Mouse (Mus musculus): ENCODE measurements at regions not wholly inside any gene's neighbourhood (a gene's known extent, or its start where the extent isn't known, plus 50 kb on each side); places are given as distances from the start of the nearest gene placed in this dataset.

DNA sequence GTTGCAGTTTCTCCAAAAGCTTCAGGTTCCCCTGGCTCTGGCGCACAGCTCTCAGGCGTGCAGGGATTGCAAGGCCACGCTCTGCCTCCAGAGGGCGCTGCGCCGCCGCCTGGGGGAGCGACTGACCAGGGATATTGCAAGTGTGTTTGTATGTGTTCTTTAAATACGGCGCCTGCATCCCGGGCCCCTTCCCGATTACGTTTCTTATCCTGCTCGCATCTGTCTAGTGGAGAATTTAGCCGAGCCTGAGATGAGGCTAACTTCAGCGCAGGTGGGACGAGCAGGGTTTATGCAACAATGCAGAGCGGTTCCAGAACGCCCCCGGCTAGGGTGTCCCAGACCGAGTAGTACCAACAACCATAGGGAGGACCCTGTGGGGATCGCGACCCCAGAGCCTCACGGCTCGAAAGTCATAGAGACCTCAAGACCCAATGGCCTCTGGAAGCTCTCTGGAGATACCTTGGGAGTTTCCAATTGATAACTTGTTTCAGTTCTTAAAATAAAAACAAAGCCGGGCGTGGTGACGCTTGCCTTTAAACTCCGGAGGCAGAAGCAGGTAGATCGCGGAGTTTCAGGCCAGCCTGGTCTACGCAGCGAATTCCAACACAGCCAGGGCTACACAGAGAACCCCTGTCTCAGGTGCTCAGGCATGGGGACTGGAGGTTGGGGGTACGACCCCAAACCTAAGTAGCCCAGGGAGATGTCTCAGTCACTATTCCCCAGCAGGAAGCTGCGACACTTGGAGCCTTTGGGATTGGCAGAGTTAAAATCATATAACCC, 87.8 kb upstream of the Sertad2 start:
- under 1% methylated on average over 35 of the region's 35 CpGs for WGBS (ENCODE audit: insufficient replicate concordance)
- Histone ChIP-seq H3K27ac (ENCODE audit: low read depth, low read length) (no peak overlapping the region), H3K36me3 (ENCODE audit: control insufficient read depth, insufficient read depth, low read length) (no peaks in the 10 kb centered on the region), H3K9me3 (replicated peaks; ENCODE audit: control insufficient read depth, low read length) (no peaks in the 10 kb centered on the region), H3K4me2 (peak overlapping the region; percentile 77), H3K27me3 (ENCODE audit: control insufficient read depth, insufficient read depth, low read length) (no peaks in the 10 kb centered on the region), H3K4me3 (ENCODE audit: low read depth, low read length) (peak overlapping the region; percentile 62), H3K9ac (ENCODE audit: low read depth, low read length) (peak overlapping the region; percentile 65), H3K4me1 (ENCODE audit: control insufficient read depth, insufficient read depth, low read length) (no peaks in the 10 kb centered on the region)
- ATAC-seq (replicated peaks; ENCODE audit: insufficient number of reproducible peaks, low FRiP score, low TSS enrichment) = peak; percentile 62

DNA sequence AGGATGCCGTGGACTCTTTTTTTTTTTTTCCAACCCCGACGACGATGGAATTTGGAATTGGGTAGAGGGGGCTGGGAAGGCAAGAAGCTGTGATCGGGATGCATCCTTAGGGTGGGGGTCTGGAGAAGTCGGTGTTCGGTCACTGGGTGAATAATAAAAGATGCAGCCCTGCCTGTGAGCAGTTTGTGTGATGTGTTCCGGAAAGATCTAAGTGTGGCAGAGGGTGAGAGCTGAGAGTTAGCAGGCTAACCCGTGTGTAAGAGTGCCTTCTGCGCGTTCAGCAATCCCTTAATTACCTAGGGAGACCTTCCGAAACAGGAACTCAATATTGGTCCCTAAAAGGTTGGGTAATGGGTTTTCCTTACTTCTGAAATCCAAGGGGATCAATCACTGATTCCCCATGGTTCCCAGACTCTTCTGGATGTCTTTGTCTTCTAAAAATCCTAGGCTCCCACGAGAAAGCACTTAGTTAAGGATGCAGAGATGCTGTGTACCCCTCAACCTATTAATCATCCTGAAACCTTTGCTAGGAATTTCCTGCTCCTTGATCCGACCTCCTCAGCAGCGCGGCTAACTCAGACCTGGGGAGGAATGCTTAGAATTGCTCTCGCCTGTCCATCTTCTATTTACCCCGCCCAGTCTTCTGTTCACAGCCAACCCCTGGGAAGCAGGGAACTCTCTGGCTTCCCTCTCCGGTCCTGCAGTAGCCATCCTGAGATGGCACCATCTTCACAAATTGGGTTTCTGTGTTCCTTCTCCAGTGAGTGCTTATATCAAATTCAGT, 87.0 kb upstream of the Sertad2 start:
- Histone ChIP-seq H3K4me2 (peak overlapping the region; percentile 77), H3K27me3 (ENCODE audit: control insufficient read depth, insufficient read depth, low read length) (no peaks in the 10 kb centered on the region), H3K4me3 (ENCODE audit: low read depth, low read length) (peak overlapping the region; percentile 62), H3K9ac (ENCODE audit: low read depth, low read length) (0 out of 2 replicates have a peak overlapping the region, but pooled peaks have one; percentile 0), H3K36me3 (ENCODE audit: control insufficient read depth, insufficient read depth, low read length) (no peaks in the 10 kb centered on the region), H3K27ac (ENCODE audit: low read depth, low read length) (no peak overlapping the region), H3K9me3 (replicated peaks; ENCODE audit: control insufficient read depth, low read length) (no peaks in the 10 kb centered on the region), H3K4me1 (ENCODE audit: control insufficient read depth, insufficient read depth, low read length) (no peaks in the 10 kb centered on the region)
- no peak for ATAC-seq (replicated peaks; ENCODE audit: insufficient number of reproducible peaks, low FRiP score, low TSS enrichment)
- WGBS (ENCODE audit: insufficient replicate concordance) = 4% methylated on average over 19 of the region's 19 CpGs

DNA sequence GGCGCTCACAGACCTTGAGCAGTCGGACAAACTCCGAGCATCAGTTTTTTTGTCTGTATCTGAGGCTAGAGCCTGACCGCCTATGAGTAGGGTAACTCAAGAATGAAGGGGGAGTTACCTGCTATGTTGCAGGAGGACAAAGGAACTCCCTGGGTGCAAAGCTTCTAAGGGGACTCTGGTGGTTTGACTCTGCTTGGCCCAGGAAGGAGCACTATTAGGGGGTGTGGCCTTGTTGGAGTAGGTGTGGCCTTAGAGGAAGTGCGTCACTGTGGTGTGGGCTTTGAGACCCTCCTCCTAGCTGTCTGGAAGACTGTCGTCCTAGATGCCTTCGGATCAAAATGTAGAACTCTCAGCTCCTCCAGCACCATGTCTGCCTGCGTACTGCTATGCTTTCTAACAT, 83.9 kb upstream of the Sertad2 start:
- 86% methylated on average over 8 of the region's 8 CpGs for WGBS (ENCODE audit: insufficient replicate concordance)
- no peaks in the 10 kb centered on the region for H3K4me1 ChIP-seq (ENCODE audit: control insufficient read depth, insufficient read depth, low read length)

DNA sequence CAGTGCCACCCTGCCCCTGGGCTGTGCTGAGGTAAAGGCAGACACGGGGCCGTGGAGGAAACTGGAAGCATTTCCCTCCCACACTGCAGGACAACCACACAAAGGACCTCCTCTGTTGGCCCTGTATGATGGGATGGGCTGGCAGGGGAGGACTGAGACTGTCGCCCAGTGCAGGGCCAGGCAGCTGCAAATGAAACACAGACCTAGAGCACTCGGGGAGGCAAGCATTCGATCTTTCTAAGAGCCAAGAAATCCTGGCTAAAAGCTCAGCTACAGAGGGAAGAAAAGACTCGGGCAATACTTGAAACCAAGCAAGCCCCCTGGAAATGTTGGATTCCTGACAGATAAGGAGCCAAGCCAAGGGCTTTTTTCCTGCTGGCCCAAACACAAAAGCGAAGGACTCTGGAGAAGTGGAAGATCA, 82.5 kb upstream of the Sertad2 start:
- H3K9ac ChIP-seq (ENCODE audit: low read depth, low read length) = 0 out of 2 replicates have a peak overlapping the region, but pooled peaks have one; percentile 24
- H3K4me2 ChIP-seq = no peak overlapping the region
- ATAC-seq (replicated peaks; ENCODE audit: insufficient number of reproducible peaks, low FRiP score, low TSS enrichment) = no peak
- WGBS (ENCODE audit: insufficient replicate concordance) = 48% methylated on average over 7 of the region's 7 CpGs
- H3K9me3 ChIP-seq (replicated peaks; ENCODE audit: control insufficient read depth, low read length) = no peaks in the 10 kb centered on the region
- H3K27me3 ChIP-seq (ENCODE audit: control insufficient read depth, insufficient read depth, low read length) = peaks cover 7% of the 10 kb centered on the region
- no peak overlapping the region for H3K27ac ChIP-seq (ENCODE audit: low read depth, low read length)
- no peaks in the 10 kb centered on the region for H3K36me3 ChIP-seq (ENCODE audit: control insufficient read depth, insufficient read depth, low read length)
- no peaks in the 10 kb centered on the region for H3K4me1 ChIP-seq (ENCODE audit: control insufficient read depth, insufficient read depth, low read length)
- H3K4me3 ChIP-seq (ENCODE audit: low read depth, low read length) = no peak overlapping the region

More for the DNA sequence above, 83.9 kb upstream of the Sertad2 start:
- H3K27me3 ChIP-seq (ENCODE audit: control insufficient read depth, insufficient read depth, low read length) = peaks cover 7% of the 10 kb centered on the region
- H3K9me3 ChIP-seq (replicated peaks; ENCODE audit: control insufficient read depth, low read length) = no peaks in the 10 kb centered on the region
- H3K4me2 ChIP-seq = no peak overlapping the region
- ATAC-seq (replicated peaks; ENCODE audit: insufficient number of reproducible peaks, low FRiP score, low TSS enrichment) = no peak
- no peak overlapping the region for H3K4me3 ChIP-seq (ENCODE audit: low read depth, low read length)
- no peaks in the 10 kb centered on the region for H3K36me3 ChIP-seq (ENCODE audit: control insufficient read depth, insufficient read depth, low read length)
- no peak overlapping the region for H3K9ac ChIP-seq (ENCODE audit: low read depth, low read length)
- H3K27ac ChIP-seq (ENCODE audit: low read depth, low read length) = no peak overlapping the region

DNA sequence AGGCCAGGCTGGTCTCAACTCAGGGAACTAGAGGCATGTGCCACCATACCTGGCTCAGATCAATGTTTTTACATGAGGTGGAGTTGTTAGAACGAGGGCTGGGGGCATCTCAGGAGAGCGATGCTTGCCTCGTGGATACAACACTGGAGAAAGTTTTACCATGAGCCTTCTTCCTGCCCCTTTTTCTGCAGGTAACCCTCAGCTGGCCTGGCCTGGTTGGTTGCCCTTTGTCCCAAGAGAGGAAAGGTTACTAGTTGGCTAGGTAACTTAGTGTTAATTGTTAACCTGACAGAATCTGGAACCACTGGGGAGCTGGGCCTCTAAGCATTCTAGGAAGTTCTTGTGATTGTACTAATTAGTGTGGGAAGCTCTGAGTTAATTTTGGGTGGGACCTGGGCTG, 81.0 kb upstream of the Sertad2 start:
- Histone ChIP-seq H3K4me1 (ENCODE audit: control insufficient read depth, insufficient read depth, low read length) (no peaks in the 10 kb centered on the region), H3K36me3 (ENCODE audit: control insufficient read depth, insufficient read depth, low read length) (no peaks in the 10 kb centered on the region), H3K9ac (ENCODE audit: low read depth, low read length) (no peak overlapping the region), H3K27ac (ENCODE audit: low read depth, low read length) (no peak overlapping the region), H3K4me3 (ENCODE audit: low read depth, low read length) (no peak overlapping the region), H3K9me3 (replicated peaks; ENCODE audit: control insufficient read depth, low read length) (no peaks in the 10 kb centered on the region), H3K27me3 (ENCODE audit: control insufficient read depth, insufficient read depth, low read length) (peaks cover 11% of the 10 kb centered on the region), H3K4me2 (no peak overlapping the region)
- WGBS (ENCODE audit: insufficient replicate concordance) = 69% methylated on average over 3 of the region's 3 CpGs
- no peak for ATAC-seq (replicated peaks; ENCODE audit: insufficient number of reproducible peaks, low FRiP score, low TSS enrichment)

DNA sequence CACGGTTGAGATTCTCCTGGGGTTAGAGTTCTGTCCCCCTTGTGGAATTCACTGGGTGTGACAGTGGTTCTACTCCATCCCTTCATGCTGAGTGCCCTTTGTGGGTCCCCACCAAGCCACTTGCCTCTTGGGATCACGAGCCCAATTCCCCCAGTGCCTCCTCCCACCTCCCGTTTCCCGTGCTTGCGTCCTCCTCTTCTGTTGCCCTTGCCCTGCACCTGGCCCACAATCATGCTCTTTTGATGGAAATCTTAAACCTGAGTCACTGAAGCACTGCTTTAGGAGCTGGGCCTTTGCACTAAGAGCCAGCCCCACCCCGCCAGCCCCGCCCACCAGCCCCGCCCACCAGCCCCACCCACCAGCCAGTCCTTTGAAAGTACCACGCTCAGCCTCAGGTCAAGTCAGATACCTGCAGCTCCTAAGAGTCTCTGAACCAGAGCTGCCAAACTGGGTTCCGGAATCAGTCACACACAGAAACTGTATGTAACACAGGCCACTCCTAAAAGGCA, 79.8 kb upstream of the Sertad2 start:
- Histone ChIP-seq H3K4me2 (no peak overlapping the region), H3K4me3 (ENCODE audit: low read depth, low read length) (no peak overlapping the region), H3K4me1 (ENCODE audit: control insufficient read depth, insufficient read depth, low read length) (no peaks in the 10 kb centered on the region), H3K9me3 (replicated peaks; ENCODE audit: control insufficient read depth, low read length) (no peaks in the 10 kb centered on the region), H3K9ac (ENCODE audit: low read depth, low read length) (no peak overlapping the region), H3K27me3 (ENCODE audit: control insufficient read depth, insufficient read depth, low read length) (peaks cover 11% of the 10 kb centered on the region), H3K27ac (ENCODE audit: low read depth, low read length) (no peak overlapping the region), H3K36me3 (ENCODE audit: control insufficient read depth, insufficient read depth, low read length) (no peaks in the 10 kb centered on the region)
- 20% methylated on average over 10 of the region's 10 CpGs for WGBS (ENCODE audit: insufficient replicate concordance)
- ATAC-seq (replicated peaks; ENCODE audit: insufficient number of reproducible peaks, low FRiP score, low TSS enrichment) = no peak

DNA sequence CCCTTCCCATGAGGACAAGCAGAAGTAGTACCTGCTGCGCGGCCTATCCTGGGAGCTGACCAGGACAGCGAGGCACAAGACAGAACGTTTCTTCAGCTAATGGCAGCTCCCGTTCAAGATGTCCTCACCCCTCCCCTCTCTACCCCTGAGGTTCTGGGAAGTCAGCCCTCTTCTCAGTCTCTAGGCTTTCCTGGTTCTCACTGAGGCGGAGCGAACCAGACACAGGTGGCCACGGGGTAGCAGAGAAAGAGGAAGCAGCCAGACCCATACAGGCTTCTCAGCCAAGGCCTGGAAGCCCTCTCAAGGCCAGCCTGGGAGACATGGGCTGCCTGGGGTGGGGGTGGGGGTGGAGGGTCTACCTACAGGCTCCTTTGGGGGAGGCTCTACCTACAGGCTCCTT, 78.5 kb upstream of the Sertad2 start:
- Histone ChIP-seq H3K4me2 (no peak overlapping the region), H3K9me3 (replicated peaks; ENCODE audit: control insufficient read depth, low read length) (no peaks in the 10 kb centered on the region), H3K9ac (ENCODE audit: low read depth, low read length) (no peak overlapping the region), H3K4me1 (ENCODE audit: control insufficient read depth, insufficient read depth, low read length) (no peaks in the 10 kb centered on the region), H3K4me3 (ENCODE audit: low read depth, low read length) (no peak overlapping the region), H3K36me3 (ENCODE audit: control insufficient read depth, insufficient read depth, low read length) (no peaks in the 10 kb centered on the region), H3K27ac (ENCODE audit: low read depth, low read length) (no peak overlapping the region), H3K27me3 (ENCODE audit: control insufficient read depth, insufficient read depth, low read length) (peaks cover 11% of the 10 kb centered on the region)
- no peak for ATAC-seq (replicated peaks; ENCODE audit: insufficient number of reproducible peaks, low FRiP score, low TSS enrichment)
- 72% methylated on average over 8 of the region's 8 CpGs for WGBS (ENCODE audit: insufficient replicate concordance)

DNA sequence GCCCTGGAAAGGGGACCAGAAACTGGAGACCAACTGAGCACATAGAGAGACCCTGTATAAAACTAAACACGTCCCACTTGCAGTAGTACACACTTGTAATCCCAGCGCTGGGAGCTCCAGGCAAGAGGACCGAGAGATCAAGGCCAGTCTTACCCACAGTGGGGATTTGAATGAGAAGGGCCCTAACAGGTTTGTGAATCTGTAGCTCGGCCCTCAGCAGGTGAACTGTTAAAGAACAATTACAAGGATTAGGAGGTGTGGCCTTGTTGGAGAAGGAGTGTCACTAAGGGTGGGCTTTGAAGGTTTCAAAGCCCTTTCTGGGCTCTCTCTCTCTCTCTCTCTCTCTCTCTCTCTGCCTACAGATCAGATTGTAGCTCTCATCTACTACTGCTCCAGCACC, 76.5 kb upstream of the Sertad2 start:
- 31% methylated on average over 4 of the region's 4 CpGs for WGBS (ENCODE audit: insufficient replicate concordance)
- no peak for ATAC-seq (replicated peaks; ENCODE audit: insufficient number of reproducible peaks, low FRiP score, low TSS enrichment)
- H3K27me3 ChIP-seq (ENCODE audit: control insufficient read depth, insufficient read depth, low read length) = peaks cover 11% of the 10 kb centered on the region
- no peaks in the 10 kb centered on the region for H3K4me1 ChIP-seq (ENCODE audit: control insufficient read depth, insufficient read depth, low read length)
- no peak overlapping the region for H3K4me2 ChIP-seq
- no peak overlapping the region for H3K4me3 ChIP-seq (ENCODE audit: low read depth, low read length)
- H3K27ac ChIP-seq (ENCODE audit: low read depth, low read length) = no peak overlapping the region
- no peaks in the 10 kb centered on the region for H3K9me3 ChIP-seq (replicated peaks; ENCODE audit: control insufficient read depth, low read length)
- no peak overlapping the region for H3K9ac ChIP-seq (ENCODE audit: low read depth, low read length)
- no peaks in the 10 kb centered on the region for H3K36me3 ChIP-seq (ENCODE audit: control insufficient read depth, insufficient read depth, low read length)
